Mouse (Mus musculus) heart, embryonic 11.5 days (tissue): ENCODE data around the gene Magi2. TPM values are rescaled to one million over a fixed set of nuclear protein-coding genes. Genes with fewer than 3 reads are reported as not detected.

Source experiments
- ATAC-seq: fragments of 200-750 bp; cut with Nextera tagmentation; replicated peaks from 2 replicates; pipeline ENCODE4 v1.8.0; 2017; ENCODE audit warnings: moderate library complexity; ENCODE audit not compliant: insufficient number of reproducible peaks, low FRiP score, low TSS enrichment
- H3K27ac ChIP-seq: fragments of 300-500 bp; sonication (generic); 2 replicates; pipeline ENCODE4 v1.5.1; 2014; ENCODE audit warnings: mild to moderate bottlenecking, low read depth, low read length
- H3K27me3 ChIP-seq: fragments of 300-500 bp; sonication (generic); 2 replicates; pipeline ENCODE4 v1.6.1; 2014; ENCODE audit warnings: mild to moderate bottlenecking, low read length, mixed read lengths; ENCODE audit not compliant: control insufficient read depth, insufficient read depth
- H3K36me3 ChIP-seq: fragments of 300-500 bp; sonication (generic); 2 replicates; pipeline ENCODE4 v1.6.1; 2014; ENCODE audit warnings: mild to moderate bottlenecking, low read length, moderate library complexity, mixed read lengths; ENCODE audit not compliant: control insufficient read depth, insufficient read depth
- H3K4me1 ChIP-seq: fragments of 300-500 bp; sonication (generic); 2 replicates; pipeline ENCODE4 v1.6.1; 2014; ENCODE audit warnings: low read length; ENCODE audit not compliant: control insufficient read depth, insufficient read depth
- H3K4me2 ChIP-seq: fragments of 300-500 bp; sonication (generic); 2 replicates; pipeline ENCODE4 v1.6.1; 2014; ENCODE audit warnings: mild to moderate bottlenecking, moderate library complexity
- H3K4me3 ChIP-seq: fragments of 300-500 bp; sonication (generic); 2 replicates; pipeline ENCODE4 v1.5.1; 2014; ENCODE audit warnings: low read depth, low read length
- H3K9ac ChIP-seq: fragments of 300-500 bp; sonication (generic); 2 replicates; pipeline ENCODE4 v1.6.1; 2014; ENCODE audit warnings: mild to moderate bottlenecking, low read depth, low read length, moderate library complexity
- H3K9me3 ChIP-seq: fragments of 300-500 bp; sonication (generic); replicated peaks from 2 replicates; pipeline ENCODE4 v1.6.1; 2016; ENCODE audit warnings: low read length; ENCODE audit not compliant: control insufficient read depth
- WGBS: fragments of 180-500 bp; shearing (Covaris S2); extraction: QIAGEN DNeasy Blood & Tissue Kit; methylation state at CpG from one replicate; pipeline ENCODE4 v1.1.7; 2014; ENCODE audit not compliant: insufficient replicate concordance; 5-methylcytosine and 5-hydroxymethylcytosine counted together
- polyA plus RNA-seq: library from polyadenylated mRNA; unstranded; fragments of >200 nt; fragmentation: Nextera tagmentation; extraction: Ambion mirVana; gene quantifications from 2 replicates; pipeline ENCODE4 v1.2.1, GENCODE M21; 2014

The Magi2 gene
- polyA plus RNA-seq, 1 experiment from 2014 or later: 2.5 TPM

- no peak for ATAC-seq
- no peaks in the 10 kb centered on the region for H3K27me3 ChIP-seq
- no peak overlapping the region for H3K4me2 ChIP-seq
- H3K9ac ChIP-seq: no peak overlapping the region
- no peak overlapping the region for H3K4me3 ChIP-seq
- H3K27ac ChIP-seq: no peak overlapping the region
- H3K9me3 ChIP-seq: no peaks in the 10 kb centered on the region
- no peaks in the 10 kb centered on the region for H3K4me1 ChIP-seq
- 65% methylated on average over 3 of the region's 3 CpGs for WGBS
- H3K36me3 ChIP-seq: no peaks in the 10 kb centered on the region
These were observed 1309.7 kb downstream of the Magi2 start for GRCm38 (mm10) chr5:20536544-20536943.

GRCm38 (mm10) chr5:20537369-20538022 lies 1310.7 kb downstream of the Magi2 start:
- Histone ChIP-seq H3K4me3 (no peak overlapping the region), H3K9ac (no peak overlapping the region), H3K27ac (no peak overlapping the region), H3K36me3 (no peaks in the 10 kb centered on the region), H3K9me3 (no peaks in the 10 kb centered on the region), H3K4me2 (no peak overlapping the region), H3K4me1 (no peaks in the 10 kb centered on the region), H3K27me3 (no peaks in the 10 kb centered on the region)
- no peak for ATAC-seq
- WGBS: 65% methylated on average over 8 of the region's 8 CpGs

GRCm38 (mm10) chr5:20544374-20544773 lies 1317.5 kb downstream of the Magi2 start:
- H3K4me2 ChIP-seq: no peak overlapping the region
- H3K9me3 ChIP-seq: no peaks in the 10 kb centered on the region
- H3K27ac ChIP-seq: no peak overlapping the region
- H3K4me3 ChIP-seq: no peak overlapping the region
- no peak overlapping the region for H3K9ac ChIP-seq
- H3K4me1 ChIP-seq: no peaks in the 10 kb centered on the region
- H3K27me3 ChIP-seq: no peaks in the 10 kb centered on the region
- no peak for ATAC-seq
- H3K36me3 ChIP-seq: no peaks in the 10 kb centered on the region
- 68% methylated on average over 5 of the region's 5 CpGs for WGBS

GRCm38 (mm10) chr5:20559378-20559777 lies 1332.5 kb downstream of the Magi2 start:
- Histone ChIP-seq H3K4me2 (no peak overlapping the region), H3K4me3 (no peak overlapping the region), H3K36me3 (no peaks in the 10 kb centered on the region), H3K9ac (no peak overlapping the region), H3K4me1 (no peaks in the 10 kb centered on the region), H3K9me3 (no peaks in the 10 kb centered on the region), H3K27me3 (no peaks in the 10 kb centered on the region), H3K27ac (no peak overlapping the region)
- WGBS: 70% methylated on average over 2 of the region's 2 CpGs
- no peak for ATAC-seq

- Histone ChIP-seq H3K27me3 (no peaks in the 10 kb centered on the region), H3K9me3 (no peaks in the 10 kb centered on the region), H3K4me2 (no peak overlapping the region), H3K4me1 (no peaks in the 10 kb centered on the region), H3K36me3 (no peaks in the 10 kb centered on the region), H3K9ac (no peak overlapping the region), H3K4me3 (no peak overlapping the region), H3K27ac (no peak overlapping the region)
- no peak for ATAC-seq
- 75% methylated on average over 4 of the region's 4 CpGs for WGBS
These were observed 1333.0 kb downstream of the Magi2 start for GRCm38 (mm10) chr5:20559821-20560220.

GRCm38 (mm10) chr5:20568421-20568820 lies 1341.6 kb downstream of the Magi2 start:
- H3K4me2 ChIP-seq: no peak overlapping the region
- H3K27ac ChIP-seq: no peak overlapping the region
- H3K4me3 ChIP-seq: no peak overlapping the region
- ATAC-seq: no peak
- H3K9ac ChIP-seq: no peak overlapping the region
- H3K27me3 ChIP-seq: no peaks in the 10 kb centered on the region
- no peaks in the 10 kb centered on the region for H3K36me3 ChIP-seq
- 82% methylated on average over 6 of the region's 6 CpGs for WGBS
- no peaks in the 10 kb centered on the region for H3K9me3 ChIP-seq
- H3K4me1 ChIP-seq: no peaks in the 10 kb centered on the region

GRCm38 (mm10) chr5:20568966-20569365 lies 1342.1 kb downstream of the Magi2 start:
- WGBS: 90% methylated on average over 7 of the region's 7 CpGs
- H3K4me2 ChIP-seq: no peak overlapping the region
- H3K36me3 ChIP-seq: no peaks in the 10 kb centered on the region
- H3K27ac ChIP-seq: no peak overlapping the region
- H3K9ac ChIP-seq: no peak overlapping the region
- ATAC-seq: no peak
- no peaks in the 10 kb centered on the region for H3K4me1 ChIP-seq
- no peak overlapping the region for H3K4me3 ChIP-seq
- no peaks in the 10 kb centered on the region for H3K9me3 ChIP-seq
- H3K27me3 ChIP-seq: no peaks in the 10 kb centered on the region

- no peaks in the 10 kb centered on the region for H3K27me3 ChIP-seq
- no peak overlapping the region for H3K9ac ChIP-seq
- WGBS: 59% methylated on average over 2 of the region's 2 CpGs
- no peak overlapping the region for H3K27ac ChIP-seq
- H3K4me3 ChIP-seq: no peak overlapping the region
- ATAC-seq: no peak
- no peaks in the 10 kb centered on the region for H3K36me3 ChIP-seq
- no peaks in the 10 kb centered on the region for H3K9me3 ChIP-seq
- no peak overlapping the region for H3K4me2 ChIP-seq
- H3K4me1 ChIP-seq: no peaks in the 10 kb centered on the region
These were observed 1348.0 kb downstream of the Magi2 start for GRCm38 (mm10) chr5:20574816-20575215.

GRCm38 (mm10) chr5:20575798-20576197 lies 1349.0 kb downstream of the Magi2 start:
- 42% methylated on average over 3 of the region's 3 CpGs for WGBS
- no peak for ATAC-seq
- H3K36me3 ChIP-seq: no peaks in the 10 kb centered on the region
- H3K4me3 ChIP-seq: no peak overlapping the region
- no peaks in the 10 kb centered on the region for H3K27me3 ChIP-seq
- H3K9me3 ChIP-seq: no peaks in the 10 kb centered on the region
- no peak overlapping the region for H3K9ac ChIP-seq
- H3K4me1 ChIP-seq: no peaks in the 10 kb centered on the region
- H3K27ac ChIP-seq: no peak overlapping the region
- no peak overlapping the region for H3K4me2 ChIP-seq
